Mouse (Mus musculus) left cerebral cortex, postnatal 25 days (tissue): ENCODE data around the gene Rabepk. TPM values are rescaled to one million over a fixed set of nuclear protein-coding genes. Genes with fewer than 3 reads are reported as not detected.

ENCODE experiments used
- DNase-seq, 2 experiments: peaks; one replicate each; pipeline ENCODE4 v3.0.0; 2022; ENCODE audit warnings: low spot score in 2 of 2, mixed read lengths in 1 of 2
- intact Hi-C: fragments of 180-260 bp; cut with DNase I; formaldehyde crosslinking; loops from one replicate; pipeline ENCODE4 v1.15.1; 2025
- total RNA-seq, 2 experiments: library from RNA; stranded (reverse); gene quantifications; 2 replicates each; pipeline ENCODE4 v1.2.3; 2021

The Rabepk gene
- total RNA-seq, 2 experiments from 2014 or later: 30.8 to 34.0 TPM

DNA sequence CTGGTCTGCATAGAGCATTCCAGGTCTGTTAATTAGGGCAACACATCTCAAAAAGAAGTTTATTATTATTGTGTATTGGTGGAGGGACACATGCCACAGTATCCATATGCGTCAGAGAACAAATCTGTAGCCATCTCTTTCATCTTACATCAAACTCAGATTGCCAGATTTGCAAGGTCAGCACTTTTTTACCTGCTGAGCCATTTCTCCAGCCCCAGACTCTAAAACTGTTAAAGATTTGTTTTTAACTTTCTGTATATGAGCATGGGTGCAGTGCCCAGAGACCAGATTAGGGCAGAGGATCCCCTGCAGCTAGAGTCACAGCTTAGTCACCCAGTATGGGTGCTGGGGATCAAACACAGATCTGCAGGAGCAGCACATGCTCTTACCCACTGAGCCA, 63.1 kb downstream of the Rabepk start:
- no peak for DNase-seq

More for the DNA sequence above, 63.1 kb downstream of the Rabepk start:
- intact Hi-C loops: no loop called here

Other genes with a start within 250 kb of the Rabepk start
- gene Gapvd1, start 44.7 kb downstream of the Rabepk start, total RNA-seq: 100 to 1,000 TPM in 1 of 2 experiments, 10 to 100 TPM in 1; 97.4 to 101 TPM
- gene Hspa5, start 27.9 kb downstream of the Rabepk start, total RNA-seq: 100 to 1,000 TPM; 394 to 427 TPM
- 100 to 1,000 TPM in 1 of 2 experiments, 10 to 100 TPM in 1; 96.1 to 101 TPM for gene Fbxw2, start 26.4 kb upstream of the Rabepk start, total RNA-seq
- not detected for gene Gm34653, start 33.1 kb upstream of the Rabepk start, total RNA-seq
- under 1 TPM; 0.25 to 0.41 TPM for gene Cutal, start 74.5 kb upstream of the Rabepk start, total RNA-seq
- gene Psmd5, start 75.1 kb upstream of the Rabepk start, total RNA-seq: 10 to 100 TPM; 33.3 to 38.0 TPM
- gene Phf19, start 114.1 kb upstream of the Rabepk start, total RNA-seq: 1 to 10 TPM; 1.3 to 1.6 TPM
- 1 to 10 TPM in 1 of 2 experiments, under 1 TPM in 1; 0.57 to 2.1 TPM for gene Traf1, start 161.9 kb upstream of the Rabepk start, total RNA-seq